Comparison of ENCODE assay signal across 8 mouse cellular contexts in genomic region chr16:30193294-30194261, GRCm38 (mm10).
DNase-seq lines count a peak whose midpoint lies in the region; ATAC-seq and TF ChIP-seq lines count a peak whose summit lies in the region.

No protein-coding gene starts in this region.

- peak; percentile 82 for DNase-seq in lung, embryonic 14.5 days
- no peak for DNase-seq in lung, adult 2 months
- DNase-seq in cerebellum, postnatal 10 days = peak; percentile 88 to 91
- DNase-seq in kidney, postnatal 36 days = peak; percentile 74 to 78
- DNase-seq in ovary, postnatal 36 days (ENCODE audit: low spot score) = peak; percentile 79
- no peak for DNase-seq in liver, embryonic 11.5 days (ENCODE audit: low spot score)
- DNase-seq in T-cell, adult 2 months (ENCODE audit: low spot score) = no peak

- 30% methylated on average over 8 of the region's 8 CpGs for WGBS in lung, embryonic 14.5 days
- 49% methylated on average over 8 of the region's 8 CpGs for WGBS in lung, adult 2 months
- WGBS in heart, embryonic 16.5 days = 47% methylated on average over 8 of the region's 8 CpGs
- 54% methylated on average over 8 of the region's 8 CpGs for WGBS in liver, embryonic 11.5 days

- H3K27ac ChIP-seq in lung, embryonic 14.5 days (ENCODE audit: low read depth) = peak overlapping the region; percentile 69; the same call in 1 of the 2 replicates
- H3K27ac ChIP-seq in heart, embryonic 16.5 days (ENCODE audit: low read length) = peak overlapping the region; percentile 36
- no peak overlapping the region for H3K27ac ChIP-seq in liver, embryonic 11.5 days (ENCODE audit: low read depth, low read length)

- H3K4me1 ChIP-seq in lung, embryonic 14.5 days (ENCODE audit: insufficient read depth) = peaks cover 32% of the 10 kb centered on the region
- H3K4me1 ChIP-seq in lung, adult 2 months (ENCODE audit: control insufficient read depth, insufficient read depth, low read length) = peaks cover 21% of the 10 kb centered on the region
- peaks cover 27% of the 10 kb centered on the region for H3K4me1 ChIP-seq in heart, embryonic 16.5 days (ENCODE audit: control insufficient read depth, insufficient read depth, low read length)
- no peaks in the 10 kb centered on the region for H3K4me1 ChIP-seq in liver, embryonic 11.5 days (replicated peaks; ENCODE audit: control insufficient read depth, insufficient read depth, low read length)

- peak overlapping the region; percentile 36; the same call in 1 of the 2 replicates for H3K4me2 ChIP-seq in lung, embryonic 14.5 days
- no peak overlapping the region for H3K4me2 ChIP-seq in heart, embryonic 16.5 days (ENCODE audit: low read depth, low read length)
- H3K4me2 ChIP-seq in liver, embryonic 11.5 days = no peak overlapping the region

- H3K9ac ChIP-seq in lung, embryonic 14.5 days = no peak overlapping the region
- H3K9ac ChIP-seq in heart, embryonic 16.5 days (ENCODE audit: low read length) = 0 out of 2 replicates have a peak overlapping the region, but pooled peaks have one; percentile 8
- H3K9ac ChIP-seq in liver, embryonic 11.5 days (ENCODE audit: low read depth, low read length) = no peak overlapping the region

- no peak overlapping the region for H3K4me3 ChIP-seq in lung, embryonic 14.5 days (ENCODE audit: low read depth, low read length)
- no peak overlapping the region for H3K4me3 ChIP-seq in lung, adult 2 months (replicated peaks; ENCODE audit: extremely low read depth, low read depth, low read length)
- H3K4me3 ChIP-seq in heart, embryonic 16.5 days (ENCODE audit: low read length) = no peak overlapping the region
- H3K4me3 ChIP-seq in liver, embryonic 11.5 days (ENCODE audit: low read depth, low read length) = no peak overlapping the region

- ATAC-seq in lung, embryonic 14.5 days (ENCODE audit: insufficient read depth) = peak; percentile 71
- peak; percentile 63 for ATAC-seq in heart, embryonic 16.5 days (replicated peaks; ENCODE audit: extremely low read depth, insufficient read depth, low FRiP score)
- ATAC-seq in liver, embryonic 11.5 days (replicated peaks; ENCODE audit: low FRiP score) = no peak

- no peak for TF ChIP-seq POLR2A in lung, adult 2 months (IDR thresholded peaks at IDR 0.05; ENCODE audit: borderline replicate concordance, extremely low read depth, low read depth, low read length)

- no peak for TF ChIP-seq CTCF in lung, embryonic 14.5 days (IDR thresholded peaks at IDR 0.05; ENCODE audit: low read depth)
- TF ChIP-seq CTCF in lung, adult 2 months (IDR thresholded peaks at IDR 0.05; ENCODE audit: insufficient read depth, low read length) = no peak

- no peaks in the 10 kb centered on the region for H3K36me3 ChIP-seq in lung, embryonic 14.5 days (ENCODE audit: insufficient read depth)
- H3K36me3 ChIP-seq in heart, embryonic 16.5 days (ENCODE audit: control insufficient read depth, insufficient read depth) = no peaks in the 10 kb centered on the region
- H3K36me3 ChIP-seq in liver, embryonic 11.5 days (ENCODE audit: control insufficient read depth, insufficient read depth, low read length) = no peaks in the 10 kb centered on the region

- H3K27me3 ChIP-seq in lung, embryonic 14.5 days (ENCODE audit: insufficient read depth, low read length) = no peaks in the 10 kb centered on the region
- H3K27me3 ChIP-seq in heart, embryonic 16.5 days (ENCODE audit: control insufficient read depth, insufficient read depth, low read length) = peaks cover 7% of the 10 kb centered on the region
- H3K27me3 ChIP-seq in liver, embryonic 11.5 days (replicated peaks; ENCODE audit: control insufficient read depth, insufficient read depth, low read length) = no peaks in the 10 kb centered on the region

- no peaks in the 10 kb centered on the region for H3K9me3 ChIP-seq in lung, embryonic 14.5 days (ENCODE audit: low read depth, low read length)
- no peaks in the 10 kb centered on the region for H3K9me3 ChIP-seq in heart, embryonic 16.5 days (replicated peaks; ENCODE audit: control insufficient read depth, low read length)
- H3K9me3 ChIP-seq in liver, embryonic 11.5 days (ENCODE audit: control insufficient read depth, low read length) = no peaks in the 10 kb centered on the region

Comparison
In these comparisons a context has a peak if more than half of its experiments do, and no peak if none do; other contexts are left out.
1. DNase-seq: peak in lung, embryonic 14.5 days (single experiment), cerebellum, postnatal 10 days (2 of 2), kidney, postnatal 36 days (2 of 2) and ovary, postnatal 36 days (single experiment); none in lung, adult 2 months (single experiment), liver, embryonic 11.5 days (single experiment) and T-cell, adult 2 months (single experiment).